Mouse (Mus musculus) adrenal gland, adult 18-20 months (tissue): Measurements from ENCODE around the gene Gm7682. TPM values are rescaled to one million over a fixed set of nuclear protein-coding genes. Genes with fewer than 3 reads are reported as not detected.
"Not testable (repeated sequence)": the region's sequence is repeated elsewhere in the genome, so short reads cannot be mapped to it uniquely, and the experiment has no call there.

Source experiments
- DNase-seq, 2 experiments: peaks; one replicate each; pipeline ENCODE4 v3.0.0; 2021 to 2022; ENCODE audit warnings: low spot score in 2 of 2
- long read RNA-seq, 2 experiments: library from polyadenylated mRNA; stranded (forward); transcript quantifications; one replicate each; pipeline ENCODE4 v2.0.0; 2021
- total RNA-seq, 2 experiments: library from RNA; stranded (reverse); gene quantifications; 1 replicate in 1 of 2; 2 replicates in 1 of 2; pipeline ENCODE4 v1.2.3; 2021

Gm7682 gene
- not detected for total RNA-seq
- long read RNA-seq, experiment 1: 0 reads
- long read RNA-seq, experiment 2: 0 reads

DNA sequence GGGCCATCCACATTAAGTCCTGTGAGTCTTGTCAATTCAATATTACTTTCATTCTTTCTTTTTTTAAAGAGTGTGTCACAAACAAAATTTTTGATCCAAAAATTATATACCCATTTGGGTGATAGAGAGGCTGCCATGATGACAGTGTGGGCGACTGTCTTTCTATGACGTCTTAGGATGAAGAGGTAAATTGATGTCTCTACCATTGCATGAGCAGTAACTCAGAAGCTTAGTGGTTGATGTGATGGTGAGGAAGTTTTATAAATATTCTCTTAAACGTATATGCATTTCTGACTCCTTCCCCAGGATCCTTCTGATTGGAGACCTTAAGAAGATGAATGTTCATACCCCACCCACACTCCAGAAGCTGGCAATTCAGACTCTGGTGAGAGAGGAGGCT, at the start of gene Gm7682:
Gm7682 (plus strand) TSS at position 301 of the 400 bp plus-strand sequence.
- DNase-seq: not testable (repeated sequence)

Other genes with a start within 250 kb of the Gm7682 start
- not detected for gene Gm3106, start 227.8 kb upstream of the Gm7682 start, total RNA-seq
- not detected for gene A430089I19Rik, start 139.0 kb upstream of the Gm7682 start, total RNA-seq
- gene Gm6502, start 131.3 kb upstream of the Gm7682 start, total RNA-seq: not detected
- gene AA792892, start 106.0 kb upstream of the Gm7682 start, total RNA-seq: not detected
- gene Gm3139, start 80.5 kb downstream of the Gm7682 start, total RNA-seq: not detected
- gene Gm3147, start 170.6 kb downstream of the Gm7682 start, total RNA-seq: not detected
- gene Gm6509, start 178.2 kb downstream of the Gm7682 start, total RNA-seq: not detected
- gene Gm6205, start 202.6 kb downstream of the Gm7682 start, total RNA-seq: not detected